Mouse (Mus musculus): Measurements from ENCODE around the gene Cpne1. TPM values are rescaled to one million over a fixed set of nuclear protein-coding genes. Genes with fewer than 3 reads are reported as not detected.
A peak's percentile ranks its signal among the peaks of the same experiment; 100 is the strongest.

Cpne1 gene
- polyA plus RNA-seq, 1 experiment from 2014 or later = 35.4 TPM

DNA sequence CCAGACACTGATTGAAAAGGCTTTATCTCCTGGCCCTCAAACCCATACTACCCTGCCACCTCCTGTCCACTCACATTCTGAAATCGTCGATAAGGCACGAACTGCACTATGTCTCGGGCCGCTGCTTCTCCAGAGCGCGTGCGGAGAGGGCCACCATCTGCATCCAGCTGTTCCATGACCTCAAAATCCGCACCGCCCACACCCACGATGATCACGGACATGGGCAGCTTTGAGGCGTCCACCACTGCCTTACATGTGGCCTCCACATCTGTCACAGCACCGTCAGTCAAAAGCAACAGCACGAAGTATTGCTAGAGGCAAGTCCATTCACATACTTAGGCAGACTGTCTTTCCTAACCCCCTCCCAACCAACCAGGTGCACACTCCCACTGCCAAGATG, 38.0 kb downstream of the Cpne1 start:
- ATAC-seq (ENCODE audit: low read depth) = no peak
- 93% methylated on average over 15 of the region's 15 CpGs for WGBS
- Histone ChIP-seq H3K9me3 (ENCODE audit: control insufficient read depth, low read length) (no peaks in the 10 kb centered on the region), H3K27me3 (replicated peaks; ENCODE audit: control insufficient read depth, insufficient read depth, low read length) (no peaks in the 10 kb centered on the region), H3K4me3 (ENCODE audit: low read depth, low read length) (no peak overlapping the region), H3K4me2 (ENCODE audit: low read depth, low read length) (no peak overlapping the region), H3K4me1 (ENCODE audit: control insufficient read depth, insufficient read depth, low read length) (no peaks in the 10 kb centered on the region), H3K36me3 (ENCODE audit: control insufficient read depth, insufficient read depth, low read length) (peaks cover 100% of the 10 kb centered on the region), H3K9ac (ENCODE audit: low read depth, low read length) (no peak overlapping the region), H3K27ac (replicated peaks; ENCODE audit: low read depth, low read length) (no peak overlapping the region)
- no peak for DNase-seq (ENCODE audit: low spot score)

DNA sequence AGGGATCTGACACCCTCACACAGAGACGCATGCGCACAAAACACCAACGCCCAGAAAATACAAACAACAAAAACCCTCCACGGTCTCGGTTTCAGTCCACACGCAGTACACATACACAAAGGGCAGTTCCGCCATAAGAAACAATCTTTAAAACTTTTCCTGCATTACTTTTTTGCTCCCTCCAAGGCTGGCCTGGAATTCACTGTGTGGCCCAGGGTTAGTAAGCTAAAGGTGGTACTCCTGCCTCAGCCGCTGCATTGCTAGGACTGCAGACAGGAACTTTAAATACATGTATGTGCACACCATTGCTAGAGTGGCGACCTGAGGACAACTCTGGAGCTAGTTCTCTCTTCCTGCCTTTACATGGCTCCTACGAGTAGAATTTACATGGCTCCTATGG, 40.5 kb downstream of the Cpne1 start:
- ATAC-seq (ENCODE audit: low read depth) (no peak), DNase-seq (ENCODE audit: low spot score) (no peak)
- WGBS = 94% methylated on average over 10 of the region's 10 CpGs
- H3K4me3 ChIP-seq (ENCODE audit: low read depth, low read length) = no peak overlapping the region
- no peak overlapping the region for H3K4me2 ChIP-seq (ENCODE audit: low read depth, low read length)
- peaks cover 78% of the 10 kb centered on the region for H3K36me3 ChIP-seq (ENCODE audit: control insufficient read depth, insufficient read depth, low read length)
- H3K9me3 ChIP-seq (ENCODE audit: control insufficient read depth, low read length) = no peaks in the 10 kb centered on the region
- H3K9ac ChIP-seq (ENCODE audit: low read depth, low read length) = no peak overlapping the region
- no peaks in the 10 kb centered on the region for H3K4me1 ChIP-seq (ENCODE audit: control insufficient read depth, insufficient read depth, low read length)
- H3K27ac ChIP-seq (replicated peaks; ENCODE audit: low read depth, low read length) = no peak overlapping the region
- no peaks in the 10 kb centered on the region for H3K27me3 ChIP-seq (replicated peaks; ENCODE audit: control insufficient read depth, insufficient read depth, low read length)

DNA sequence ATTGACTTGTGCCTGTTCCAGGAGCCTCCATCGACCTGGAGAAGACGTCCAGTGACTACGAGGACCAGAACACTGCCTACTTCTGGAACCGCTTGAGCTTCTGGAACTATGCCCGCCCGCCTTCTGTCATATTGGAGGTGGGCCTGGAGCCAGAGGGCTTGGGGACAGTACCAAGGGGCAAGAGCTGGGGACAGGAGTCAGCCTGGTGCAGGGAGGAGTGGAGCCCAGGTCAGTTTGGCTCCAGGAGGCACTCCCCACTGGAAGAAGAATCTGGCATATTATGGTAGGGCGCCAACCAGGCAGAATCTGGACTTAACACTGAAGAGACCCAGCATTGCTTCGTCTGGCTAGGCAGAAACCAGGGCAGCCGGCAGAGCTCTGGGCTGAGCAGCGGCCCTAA, 43.8 kb downstream of the Cpne1 start:
- Histone ChIP-seq H3K27me3 (replicated peaks; ENCODE audit: control insufficient read depth, insufficient read depth, low read length) (no peaks in the 10 kb centered on the region), H3K4me1 (ENCODE audit: control insufficient read depth, insufficient read depth, low read length) (no peaks in the 10 kb centered on the region), H3K36me3 (ENCODE audit: control insufficient read depth, insufficient read depth, low read length) (peaks cover 45% of the 10 kb centered on the region), H3K9ac (ENCODE audit: low read depth, low read length) (no peak overlapping the region), H3K27ac (replicated peaks; ENCODE audit: low read depth, low read length) (no peak overlapping the region), H3K4me2 (ENCODE audit: low read depth, low read length) (no peak overlapping the region), H3K4me3 (ENCODE audit: low read depth, low read length) (no peak overlapping the region), H3K9me3 (ENCODE audit: control insufficient read depth, low read length) (no peaks in the 10 kb centered on the region)
- 91% methylated on average over 10 of the region's 10 CpGs for WGBS
- DNase-seq (ENCODE audit: low spot score) = no peak
- no peak for ATAC-seq (ENCODE audit: low read depth)

DNA sequence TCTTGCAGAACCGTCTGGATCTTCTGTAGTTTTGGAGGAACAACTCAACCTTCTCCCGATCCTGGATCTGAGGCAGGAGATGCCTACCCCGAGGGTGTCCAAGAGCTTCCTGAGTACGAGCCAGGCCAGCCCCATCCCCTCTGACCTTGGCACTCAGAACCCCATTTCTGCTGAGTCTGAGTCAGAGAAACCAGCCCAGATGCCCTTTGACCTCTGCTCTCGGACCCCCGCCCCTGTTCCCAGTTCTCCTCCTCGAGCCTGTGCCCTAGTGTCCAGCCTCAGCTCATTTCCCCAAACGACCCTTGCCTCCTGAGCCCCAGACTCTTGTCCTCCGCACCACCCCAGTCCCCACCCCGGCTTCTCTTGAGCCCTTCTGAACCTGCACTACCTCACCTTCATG, 45.6 kb downstream of the Cpne1 start:
- DNase-seq (ENCODE audit: low spot score) (no peak), ATAC-seq (ENCODE audit: low read depth) (0 out of 2 replicates have a peak, but pooled peaks have one; percentile 2)
- Histone ChIP-seq H3K4me3 (ENCODE audit: low read depth, low read length) (peak overlapping the region; percentile 72), H3K9me3 (ENCODE audit: control insufficient read depth, low read length) (no peaks in the 10 kb centered on the region), H3K27me3 (replicated peaks; ENCODE audit: control insufficient read depth, insufficient read depth, low read length) (no peaks in the 10 kb centered on the region), H3K4me1 (ENCODE audit: control insufficient read depth, insufficient read depth, low read length) (no peaks in the 10 kb centered on the region), H3K27ac (replicated peaks; ENCODE audit: low read depth, low read length) (no peak overlapping the region), H3K36me3 (ENCODE audit: control insufficient read depth, insufficient read depth, low read length) (peaks cover 27% of the 10 kb centered on the region), H3K4me2 (ENCODE audit: low read depth, low read length) (peak overlapping the region; percentile 94), H3K9ac (ENCODE audit: low read depth, low read length) (peak overlapping the region; percentile 85)
- WGBS = 30% methylated on average over 10 of the region's 10 CpGs

DNA sequence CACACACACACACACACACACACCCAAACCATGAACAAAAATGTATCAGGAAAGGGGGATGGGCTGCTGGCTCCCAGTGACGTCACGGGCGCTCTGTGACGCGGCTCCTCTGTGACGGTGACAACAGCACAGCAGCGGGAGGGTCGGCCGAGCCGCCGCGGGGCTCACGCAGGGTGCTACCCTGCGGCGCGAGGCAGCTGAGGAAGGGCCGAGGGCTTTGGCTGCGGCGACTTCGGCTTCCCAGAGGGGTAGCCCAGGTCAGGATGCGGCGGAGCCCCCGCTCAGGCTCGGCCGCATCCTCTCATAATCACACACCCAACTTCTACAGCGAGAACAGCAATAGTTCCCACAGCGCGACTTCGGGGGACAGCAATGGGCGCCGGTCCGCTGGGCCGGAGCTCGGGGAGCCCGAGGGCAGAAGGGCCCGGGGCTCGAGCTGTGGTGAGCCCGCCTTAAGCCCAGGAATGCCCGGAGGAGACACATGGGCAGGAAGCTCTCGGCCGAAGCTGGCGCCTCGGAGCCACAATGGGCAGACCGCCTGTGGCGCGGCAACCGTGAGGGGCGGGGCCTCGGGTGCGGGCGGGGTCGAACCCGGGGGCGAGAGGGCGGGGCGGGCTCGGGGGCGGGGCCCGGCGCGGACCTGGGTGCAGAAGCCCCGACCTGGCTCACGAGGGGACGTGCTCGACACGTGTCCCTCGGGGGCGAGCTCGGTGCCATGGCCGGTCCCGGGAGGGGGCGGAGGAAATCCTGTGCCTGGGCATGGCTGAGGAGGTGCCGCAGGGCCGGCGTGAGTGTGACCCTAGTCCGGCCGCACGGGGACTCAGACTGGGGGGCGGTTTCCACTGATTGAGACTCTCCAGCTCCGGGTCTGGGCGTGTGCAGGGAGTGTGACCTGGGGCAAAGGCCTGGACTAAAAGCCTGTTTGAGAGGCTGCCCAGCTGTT, 46.4 kb downstream of the Cpne1 start, which contains the start of gene Spag4:
Spag4 (plus strand) TSS at position 77 of the 943 bp plus-strand sequence.
- Histone ChIP-seq H3K9me3 (ENCODE audit: control insufficient read depth, low read length) (no peaks in the 10 kb centered on the region), H3K4me2 (ENCODE audit: low read depth, low read length) (peak within 1 kb of the TSS; percentile 94), H3K4me3 (ENCODE audit: low read depth, low read length) (peak within 1 kb of the TSS; percentile 72), H3K27ac (replicated peaks; ENCODE audit: low read depth, low read length) (peak within 1 kb of the TSS; percentile 81), H3K36me3 (ENCODE audit: control insufficient read depth, insufficient read depth, low read length) (peaks cover 19% of the 10 kb centered on the region), H3K9ac (ENCODE audit: low read depth, low read length) (peak within 1 kb of the TSS; percentile 85), H3K4me1 (ENCODE audit: control insufficient read depth, insufficient read depth, low read length) (no peaks in the 10 kb centered on the region), H3K27me3 (replicated peaks; ENCODE audit: control insufficient read depth, insufficient read depth, low read length) (no peaks in the 10 kb centered on the region)
- under 1% methylated on average over 38 of the region's 81 CpGs for WGBS
- ATAC-seq (ENCODE audit: low read depth) = peak; percentile 79
- DNase-seq (ENCODE audit: low spot score) = peak; percentile 80

DNA sequence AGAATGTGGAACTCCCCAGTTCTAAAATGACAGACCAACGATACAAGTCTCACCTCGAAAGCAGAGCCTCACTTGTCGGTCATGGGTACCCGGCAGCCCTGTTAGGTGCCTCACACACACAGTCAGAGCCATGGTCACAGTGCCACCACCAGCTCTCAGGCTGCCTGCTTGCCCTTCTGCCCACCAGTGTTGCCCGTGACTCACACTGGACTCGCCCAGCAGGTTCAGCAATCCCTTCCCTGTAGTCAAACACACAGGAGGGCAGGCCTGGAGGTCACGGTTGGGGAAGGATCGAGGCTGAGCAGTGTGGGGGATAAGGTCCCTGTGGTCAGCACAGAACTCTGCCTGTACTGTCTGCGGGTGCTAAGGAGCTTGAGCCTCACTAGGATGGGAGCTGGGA, 58.9 kb downstream of the Cpne1 start, which contains the start of gene Fer1l4:
Fer1l4 (minus strand) TSS at position 132 of the 400 bp plus-strand sequence.
- no peaks in the 10 kb centered on the region for H3K9me3 ChIP-seq (ENCODE audit: control insufficient read depth, low read length)
- H3K9ac ChIP-seq (ENCODE audit: low read depth, low read length) = no peak within 1 kb of the TSS
- no peaks in the 10 kb centered on the region for H3K4me1 ChIP-seq (ENCODE audit: control insufficient read depth, insufficient read depth, low read length)
- H3K36me3 ChIP-seq (ENCODE audit: control insufficient read depth, insufficient read depth, low read length) = no peaks in the 10 kb centered on the region
- 68% methylated on average over 9 of the region's 9 CpGs for WGBS
- H3K27me3 ChIP-seq (replicated peaks; ENCODE audit: control insufficient read depth, insufficient read depth, low read length) = no peaks in the 10 kb centered on the region
- DNase-seq (ENCODE audit: low spot score) (no peak), ATAC-seq (ENCODE audit: low read depth) (no peak)
- no peak within 1 kb of the TSS for H3K27ac ChIP-seq (replicated peaks; ENCODE audit: low read depth, low read length)
- H3K4me3 ChIP-seq (ENCODE audit: low read depth, low read length) = no peak within 1 kb of the TSS
- H3K4me2 ChIP-seq (ENCODE audit: low read depth, low read length) = no peak within 1 kb of the TSS

DNA sequence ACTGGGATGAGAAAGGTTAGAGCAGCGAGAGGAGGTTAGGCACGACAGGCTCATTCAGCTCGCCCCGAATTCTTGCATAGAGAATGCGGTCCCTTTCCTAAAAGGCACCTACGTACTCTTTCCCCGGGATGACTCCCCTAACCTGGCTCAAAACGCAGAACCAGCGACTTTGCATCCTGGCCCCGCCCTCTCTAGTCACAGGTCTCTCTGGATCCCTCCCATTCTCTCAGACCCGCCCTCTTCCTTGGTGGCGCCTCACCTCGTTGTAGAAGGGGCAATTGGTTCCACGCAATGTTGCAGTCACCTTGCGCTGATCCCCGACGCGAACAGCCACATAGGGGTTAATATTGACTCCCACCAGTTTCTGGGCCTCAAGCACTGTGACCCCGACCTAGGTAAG, 63.8 kb downstream of the Cpne1 start:
- peak overlapping the region; percentile 40 for H3K4me2 ChIP-seq (ENCODE audit: low read depth, low read length)
- no peaks in the 10 kb centered on the region for H3K27me3 ChIP-seq (replicated peaks; ENCODE audit: control insufficient read depth, insufficient read depth, low read length)
- DNase-seq (ENCODE audit: low spot score) (no peak), ATAC-seq (ENCODE audit: low read depth) (no peak)
- H3K4me3 ChIP-seq (ENCODE audit: low read depth, low read length) = no peak overlapping the region
- no peak overlapping the region for H3K27ac ChIP-seq (replicated peaks; ENCODE audit: low read depth, low read length)
- no peak overlapping the region for H3K9ac ChIP-seq (ENCODE audit: low read depth, low read length)
- no peaks in the 10 kb centered on the region for H3K36me3 ChIP-seq (ENCODE audit: control insufficient read depth, insufficient read depth, low read length)
- H3K4me1 ChIP-seq (ENCODE audit: control insufficient read depth, insufficient read depth, low read length) = no peaks in the 10 kb centered on the region; the same call in 1 of the 2 replicates
- H3K9me3 ChIP-seq (ENCODE audit: control insufficient read depth, low read length) = no peaks in the 10 kb centered on the region
- WGBS = 7% methylated on average over 19 of the region's 19 CpGs

DNA sequence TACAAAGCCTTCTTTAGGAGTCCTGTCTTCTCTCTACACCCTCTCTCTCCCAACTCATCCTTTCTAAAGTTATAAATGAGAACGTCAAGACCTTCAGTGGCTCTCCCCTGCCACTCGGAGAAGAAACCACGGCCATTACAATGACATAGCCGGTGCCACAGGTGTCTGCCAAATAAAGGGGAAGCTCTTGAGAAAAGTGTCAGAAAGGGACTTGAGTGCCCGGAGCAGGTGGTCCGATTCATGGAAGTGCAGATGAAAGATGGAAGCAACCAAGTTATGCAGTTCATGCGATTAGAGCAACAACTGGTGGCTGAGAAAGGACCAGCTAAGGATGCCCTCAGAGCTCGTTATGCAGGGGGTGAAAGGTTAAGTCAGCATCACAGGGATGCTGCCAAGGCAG, 68.9 kb downstream of the Cpne1 start:
- no peak overlapping the region for H3K27ac ChIP-seq (replicated peaks; ENCODE audit: low read depth, low read length)

More for the DNA sequence above, 68.9 kb downstream of the Cpne1 start:
- H3K4me2 ChIP-seq (ENCODE audit: low read depth, low read length) = no peak overlapping the region
- no peaks in the 10 kb centered on the region for H3K36me3 ChIP-seq (ENCODE audit: control insufficient read depth, insufficient read depth, low read length)
- DNase-seq (ENCODE audit: low spot score) = no peak
- no peaks in the 10 kb centered on the region for H3K9me3 ChIP-seq (ENCODE audit: control insufficient read depth, low read length)
- H3K4me3 ChIP-seq (ENCODE audit: low read depth, low read length) = no peak overlapping the region
- H3K27me3 ChIP-seq (replicated peaks; ENCODE audit: control insufficient read depth, insufficient read depth, low read length) = no peaks in the 10 kb centered on the region
- WGBS = 82% methylated on average over 8 of the region's 8 CpGs
- no peak for ATAC-seq (ENCODE audit: low read depth)
- H3K9ac ChIP-seq (ENCODE audit: low read depth, low read length) = no peak overlapping the region
- no peaks in the 10 kb centered on the region; the same call in 1 of the 2 replicates for H3K4me1 ChIP-seq (ENCODE audit: control insufficient read depth, insufficient read depth, low read length)
